In the genomic region with DNA sequence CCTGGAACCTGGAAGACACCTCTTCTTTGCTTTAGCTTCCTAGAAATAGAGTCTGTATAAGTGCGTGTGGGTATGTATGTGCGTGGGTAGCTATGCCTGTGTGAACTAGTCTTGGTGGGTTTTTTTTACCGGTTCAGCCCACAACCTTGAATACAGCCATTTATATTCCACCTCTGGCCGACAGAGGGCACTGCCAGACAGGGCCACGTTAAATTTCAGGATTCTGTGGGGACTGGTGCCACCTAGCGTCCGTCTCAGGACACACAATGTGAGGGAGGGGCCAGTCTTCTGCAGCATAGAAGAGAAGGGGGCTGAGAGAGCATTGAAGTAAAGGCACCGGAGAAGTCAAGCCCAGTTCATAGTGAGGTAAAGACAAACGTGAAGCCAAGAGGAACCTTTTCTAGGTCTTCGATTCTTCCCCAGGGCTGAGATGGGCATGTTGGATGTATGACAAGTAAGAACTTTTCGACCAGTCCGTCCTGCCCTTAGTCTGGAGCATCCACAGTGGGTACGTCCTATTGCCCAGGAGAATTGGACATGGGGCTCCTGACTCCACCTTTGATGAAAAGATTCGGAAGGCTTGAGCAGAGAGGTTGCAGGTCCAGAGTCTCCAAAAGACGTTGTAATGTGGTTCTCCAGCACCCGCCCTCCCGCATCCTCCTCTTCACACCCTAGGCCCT, we compare ENCODE assay signal across 7 mouse cellular contexts. TPM values are rescaled to one million over a fixed set of nuclear protein-coding genes. Genes with fewer than 3 reads are reported as not detected.
A peak's percentile ranks its signal among the peaks of the same experiment; 100 is the strongest.
DNase-seq lines count a peak whose midpoint lies in the region; ATAC-seq lines count a peak whose summit lies in the region.

No protein-coding gene starts in this region.

- no peak overlapping the region for H3K27ac ChIP-seq in midbrain, embryonic 14.5 days (replicated peaks; ENCODE audit: low read depth, low read length)

- ATAC-seq in midbrain, embryonic 14.5 days (ENCODE audit: low FRiP score, low TSS enrichment): peak; percentile 71

- peak; percentile 81 for DNase-seq in adrenal gland, adult 2 months
- DNase-seq in embryo, embryonic 11 days: peak; percentile 85
- DNase-seq in gastrocnemius, postnatal 25 days: peak; percentile 61
- DNase-seq in kidney, adult 11 months: peak; percentile 68
- peak; percentile 90 for DNase-seq in left cerebral cortex, postnatal 4 days
- peak; percentile 92 for DNase-seq in midbrain, embryonic 14.5 days
- peak; percentile 68 to 88 for DNase-seq in spleen, adult 18-20 months

- peaks cover 11% of the 10 kb centered on the region; the same call in 1 of the 2 replicates for H3K4me1 ChIP-seq in midbrain, embryonic 14.5 days (ENCODE audit: control insufficient read depth, insufficient read depth, low read length)

- 34% methylated on average over 17 of the region's 17 CpGs for WGBS in midbrain, embryonic 14.5 days

- H3K9me3 ChIP-seq in midbrain, embryonic 14.5 days (ENCODE audit: control insufficient read depth, low read length): no peaks in the 10 kb centered on the region

- H3K9ac ChIP-seq in midbrain, embryonic 14.5 days (replicated peaks; ENCODE audit: low read length): no peak overlapping the region

- H3K36me3 ChIP-seq in midbrain, embryonic 14.5 days (ENCODE audit: control insufficient read depth, insufficient read depth, low read length): no peaks in the 10 kb centered on the region

- no peaks in the 10 kb centered on the region for H3K27me3 ChIP-seq in midbrain, embryonic 14.5 days (ENCODE audit: control insufficient read depth, insufficient read depth, low read length)

- H3K4me2 ChIP-seq in midbrain, embryonic 14.5 days (ENCODE audit: low read length): no peak overlapping the region

- H3K4me3 ChIP-seq in midbrain, embryonic 14.5 days (replicated peaks; ENCODE audit: low read depth, low read length): no peak overlapping the region

- intact Hi-C loops in left cerebral cortex, postnatal 4 days (cut with DNase I): loop anchor here (10.0 kb wide), 1 partner anchor 161 kb away; the partner anchor contains the start of genes Mrgbp and Ogfr

RNA-seq across cellular contexts. Expression of gene Slc17a9, which starts 20.3 kb away (rescaled TPM):
- total RNA-seq in adrenal gland, adult 2 months (2021): under 1 TPM; 0.52 TPM
- 2.7 and 3.8 TPM in 2 replicates for polyA plus RNA-seq in adrenal gland, adult 2 months (2012; rRNA removed)
- under 1 TPM; 0.20 to 0.48 TPM for total RNA-seq in gastrocnemius, postnatal 25 days (2021)
- total RNA-seq in left cerebral cortex, postnatal 4 days (2021): under 1 TPM; 0.44 to 0.50 TPM
- 0.12 TPM in 1 of 2 replicates, not detected in the other for polyA plus RNA-seq in midbrain, embryonic 14.5 days (2014; fragmentation: Nextera tagmentation; extraction: Ambion mirVana)

RNA-seq across cellular contexts. Expression of gene Bhlhe23, which starts 31.3 kb away (rescaled TPM):
- not detected for total RNA-seq in adrenal gland, adult 2 months (2021)
- not detected in 2 replicates for polyA plus RNA-seq in adrenal gland, adult 2 months (2012; rRNA removed)
- total RNA-seq in gastrocnemius, postnatal 25 days (2021): not detected
- not detected for total RNA-seq in left cerebral cortex, postnatal 4 days (2021)
- polyA plus RNA-seq in midbrain, embryonic 14.5 days (2014; fragmentation: Nextera tagmentation; extraction: Ambion mirVana): 20.1 and 21.3 TPM in 2 replicates

RNA-seq across cellular contexts. Expression of gene Gid8, which starts 35.5 kb away (rescaled TPM):
- 10 to 100 TPM; 58.3 to 61.8 TPM for total RNA-seq in adrenal gland, adult 2 months (2021)
- 11.3 and 12.2 TPM in 2 replicates for polyA plus RNA-seq in adrenal gland, adult 2 months (2012; rRNA removed)
- 10 to 100 TPM; 31.8 to 34.4 TPM for total RNA-seq in gastrocnemius, postnatal 25 days (2021)
- total RNA-seq in left cerebral cortex, postnatal 4 days (2021): 10 to 100 TPM; 66.3 to 67.5 TPM
- 51.8 and 64.9 TPM in 2 replicates for polyA plus RNA-seq in midbrain, embryonic 14.5 days (2014; fragmentation: Nextera tagmentation; extraction: Ambion mirVana)

RNA-seq across cellular contexts. Expression of gene Dido1, which starts 35.6 kb away (rescaled TPM):
- total RNA-seq in adrenal gland, adult 2 months (2021): 10 to 100 TPM; 36.6 to 38.6 TPM
- polyA plus RNA-seq in adrenal gland, adult 2 months (2012; rRNA removed): 7.3 and 8.7 TPM in 2 replicates
- total RNA-seq in gastrocnemius, postnatal 25 days (2021): 10 to 100 TPM; 14.6 to 16.2 TPM
- 10 to 100 TPM; 60.8 to 61.4 TPM for total RNA-seq in left cerebral cortex, postnatal 4 days (2021)
- polyA plus RNA-seq in midbrain, embryonic 14.5 days (2014; fragmentation: Nextera tagmentation; extraction: Ambion mirVana): 31.2 and 38.1 TPM in 2 replicates
